8 mouse cellular contexts compared by ENCODE assay signal in genomic region chr12:41097406-41097805, GRCm38 (mm10).
DNase-seq lines count a peak whose midpoint lies in the region; ATAC-seq and TF ChIP-seq lines count a peak whose summit lies in the region.

No protein-coding gene starts in this region.

- H3K9ac ChIP-seq in neural tube, embryonic 11.5 days (ENCODE audit: low read length), result no peak overlapping the region

- ATAC-seq in neural tube, embryonic 11.5 days (ENCODE audit: insufficient read depth, low FRiP score, low TSS enrichment), result no peak

- no peaks in the 10 kb centered on the region for H3K27me3 ChIP-seq in neural tube, embryonic 11.5 days (ENCODE audit: control insufficient read depth, insufficient read depth, low read length)

- no peak for TF ChIP-seq POLR2A in cortical plate, adult 2 months (IDR thresholded peaks at IDR 0.05; ENCODE audit: extremely low read depth, insufficient read depth, low read length)

- no peak overlapping the region for H3K4me3 ChIP-seq in neural tube, embryonic 11.5 days (ENCODE audit: low read depth, low read length)
- H3K4me3 ChIP-seq in cortical plate, adult 2 months (ENCODE audit: insufficient read depth, low read length), result no peak overlapping the region

- peak; percentile 4 to 14 for DNase-seq in cerebellum, adult 18-20 months
- DNase-seq in cerebellum, adult 9-10 months, result no peak
- DNase-seq in neural tube, embryonic 11.5 days (ENCODE audit: low spot score), result peak; percentile 30
- DNase-seq in neural tube, embryonic 10.5 days (ENCODE audit: extremely low spot score, low spot score), result no peak
- peak; percentile 70 for DNase-seq in kidney, postnatal 10 days
- DNase-seq in naive thymus-derived CD4-positive, alpha-beta T cell, adult 2 months (ENCODE audit: low read depth), result peak; percentile 46
- DNase-seq in gastrocnemius, adult 18-20 months (ENCODE audit: low spot score), result no peak

- no peaks in the 10 kb centered on the region for H3K36me3 ChIP-seq in neural tube, embryonic 11.5 days (ENCODE audit: control insufficient read depth, insufficient read depth, low read length)

- H3K27ac ChIP-seq in neural tube, embryonic 11.5 days (ENCODE audit: low read depth, low read length), result no peak overlapping the region
- no peak overlapping the region for H3K27ac ChIP-seq in cortical plate, adult 2 months (ENCODE audit: insufficient read depth, low read length)

- 50% methylated on average over 5 of the region's 5 CpGs for WGBS in neural tube, embryonic 11.5 days

- no peaks in the 10 kb centered on the region for H3K4me1 ChIP-seq in neural tube, embryonic 11.5 days (ENCODE audit: control insufficient read depth, insufficient read depth, low read length)
- H3K4me1 ChIP-seq in cortical plate, adult 2 months (ENCODE audit: control insufficient read depth, insufficient read depth, low read length), result no peaks in the 10 kb centered on the region

- peak; percentile 28; the same call in 1 of the 2 replicates for TF ChIP-seq CTCF in cortical plate, adult 2 months (IDR thresholded peaks at IDR 0.05; ENCODE audit: extremely low read depth, insufficient read depth, low read length)

- no peaks in the 10 kb centered on the region for H3K9me3 ChIP-seq in neural tube, embryonic 11.5 days (ENCODE audit: control insufficient read depth, low read length)

- H3K4me2 ChIP-seq in neural tube, embryonic 11.5 days (ENCODE audit: low read depth), result no peak overlapping the region

Comparison
In these comparisons a context has a peak if more than half of its experiments do, and no peak if none do; other contexts are left out.
1. DNase-seq: peak in cerebellum, adult 18-20 months (2 of 2), neural tube, embryonic 11.5 days (single experiment), kidney, postnatal 10 days (single experiment) and naive thymus-derived CD4-positive, alpha-beta T cell, adult 2 months (single experiment); none in cerebellum, adult 9-10 months (single experiment), neural tube, embryonic 10.5 days (single experiment) and gastrocnemius, adult 18-20 months (single experiment).